Mouse (Mus musculus) midbrain, postnatal 0 days (tissue): ENCODE measurements around the gene Rbl2. TPM values are rescaled to one million over a fixed set of nuclear protein-coding genes. Genes with fewer than 3 reads are reported as not detected.

Experiments
- ATAC-seq: fragments of 200-750 bp; cut with Nextera tagmentation; 2 replicates; pipeline ENCODE4 v1.8.0; 2017; ENCODE audit warnings: moderate number of reproducible peaks, mild to moderate bottlenecking, moderate TSS enrichment, moderate library complexity; ENCODE audit not compliant: low FRiP score
- DNase-seq: peaks from one replicate; pipeline ENCODE4 v3.0.0-alpha.2; 2015; ENCODE audit warnings: low spot score
- H3K27ac ChIP-seq: fragments of 300-500 bp; sonication (generic); 2 replicates; pipeline ENCODE4 v1.5.1; 2014; ENCODE audit warnings: low read depth, mild to moderate bottlenecking, low read length, mixed read lengths
- H3K27me3 ChIP-seq: fragments of 300-500 bp; sonication (generic); 2 replicates; pipeline ENCODE4 v1.6.1; 2014; ENCODE audit warnings: low read length, control low read depth, mixed read lengths; ENCODE audit not compliant: insufficient read depth
- H3K36me3 ChIP-seq: fragments of 300-500 bp; sonication (generic); 2 replicates; pipeline ENCODE4 v1.6.1; 2014; ENCODE audit warnings: low read length, control low read depth, mixed read lengths; ENCODE audit not compliant: insufficient read depth
- H3K4me1 ChIP-seq: fragments of 300-500 bp; sonication (generic); 2 replicates; pipeline ENCODE4 v1.6.1; 2014; ENCODE audit warnings: mild to moderate bottlenecking, control low read depth, antibody characterized with exemption, low read length, mixed read lengths; ENCODE audit not compliant: insufficient read depth
- H3K4me2 ChIP-seq: fragments of 300-500 bp; sonication (generic); 2 replicates; pipeline ENCODE4 v1.6.1; 2014; ENCODE audit warnings: low read depth, mild to moderate bottlenecking, low read length, mixed read lengths; ENCODE audit not compliant: poor library complexity, severe bottlenecking
- H3K4me3 ChIP-seq: fragments of 300-500 bp; sonication (generic); 2 replicates; pipeline ENCODE4 v1.5.1; 2014; ENCODE audit warnings: low read depth, mild to moderate bottlenecking, low read length, moderate library complexity
- H3K9ac ChIP-seq: fragments of 300-500 bp; sonication (generic); replicated peaks from 2 replicates; pipeline ENCODE4 v1.6.1; 2014; ENCODE audit warnings: mild to moderate bottlenecking, low read length, moderate library complexity, mixed read lengths; ENCODE audit not compliant: poor library complexity, severe bottlenecking
- H3K9me3 ChIP-seq: fragments of 300-500 bp; sonication (generic); 2 replicates; pipeline ENCODE4 v1.6.1; 2016; ENCODE audit warnings: low read length, control low read depth
- CTCF ChIP-seq: IDR thresholded peaks from 2 replicates; pipeline ENCODE4 v1.5.1; 2016; ENCODE audit warnings: antibody characterized with exemption, mild to moderate bottlenecking
- WGBS: fragments of 180-500 bp; shearing (Covaris S2); extraction: QIAGEN DNeasy Blood & Tissue Kit; methylation state at CpG from one replicate; pipeline ENCODE4 v1.1.7; 2014; 5-methylcytosine and 5-hydroxymethylcytosine counted together
- polyA plus RNA-seq: library from polyadenylated mRNA; unstranded; fragments of >200 nt; fragmentation: Nextera tagmentation; extraction: Ambion mirVana; gene quantifications from 2 replicates; pipeline ENCODE4 v1.2.1, GENCODE M21; 2015
- total RNA-seq: library from RNA; depleted of rRNA; stranded (reverse); fragments of >200 nt; gene quantifications from 2 replicates; pipeline ENCODE4 v1.2.3, GENCODE M21; 2014

Gene Rbl2
- total and polyA plus RNA-seq, 2 experiments from 2014 or later, result 17.1 to 33.6 TPM

DNA sequence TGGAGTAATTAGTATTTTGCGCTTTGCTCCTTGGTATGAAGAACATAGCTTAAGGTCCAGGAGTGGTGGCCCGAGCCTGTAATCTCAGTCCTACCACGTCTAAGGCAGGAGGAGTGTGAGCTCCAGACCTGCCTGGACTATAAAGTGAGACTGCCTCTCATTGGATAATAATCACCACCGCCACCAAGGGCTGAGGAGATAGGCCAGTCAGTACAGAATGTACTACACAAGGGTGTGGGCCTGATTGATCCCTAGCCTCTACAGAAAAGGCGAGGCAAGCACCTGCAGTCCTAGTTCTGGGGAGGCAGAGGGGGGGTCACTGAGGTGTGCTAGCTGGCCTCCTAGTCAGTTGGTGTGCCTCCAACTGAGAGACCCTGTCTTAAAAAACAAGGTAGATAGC is 44.6 kb downstream of the Rbl2 start:
- Histone ChIP-seq H3K4me1 (no peaks in the 10 kb centered on the region), H3K9ac (no peak overlapping the region), H3K9me3 (no peaks in the 10 kb centered on the region), H3K27me3 (no peaks in the 10 kb centered on the region), H3K27ac (no peak overlapping the region), H3K4me2 (no peak overlapping the region), H3K36me3 (peaks cover 21% of the 10 kb centered on the region), H3K4me3 (no peak overlapping the region)
- WGBS, result 95% methylated on average over 5 of the region's 5 CpGs
- TF ChIP-seq CTCF, result no peak
- ATAC-seq (no peak), DNase-seq (no peak)

DNA sequence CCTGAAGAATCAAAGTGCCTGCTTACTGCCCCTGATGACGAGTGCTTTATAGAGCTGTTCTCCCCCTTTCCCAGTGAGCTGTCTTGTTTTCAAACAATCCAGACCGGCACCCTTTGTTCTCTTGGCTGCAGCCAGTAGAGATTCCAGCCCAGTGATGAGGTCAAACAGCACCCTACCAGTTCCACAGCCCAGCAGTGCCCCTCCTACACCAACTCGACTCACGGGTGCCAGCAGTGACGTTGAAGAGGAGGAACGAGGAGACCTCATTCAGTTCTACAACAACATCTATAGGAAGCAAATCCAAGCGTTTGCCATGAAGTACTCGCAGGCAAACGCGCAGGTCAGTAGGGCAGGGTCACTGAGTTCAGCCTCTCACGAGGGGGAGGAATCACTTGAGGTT is 45.1 kb downstream of the Rbl2 start:
- Histone ChIP-seq H3K36me3 (peaks cover 21% of the 10 kb centered on the region), H3K4me1 (no peaks in the 10 kb centered on the region)
- TF ChIP-seq CTCF, result no peak

DNA sequence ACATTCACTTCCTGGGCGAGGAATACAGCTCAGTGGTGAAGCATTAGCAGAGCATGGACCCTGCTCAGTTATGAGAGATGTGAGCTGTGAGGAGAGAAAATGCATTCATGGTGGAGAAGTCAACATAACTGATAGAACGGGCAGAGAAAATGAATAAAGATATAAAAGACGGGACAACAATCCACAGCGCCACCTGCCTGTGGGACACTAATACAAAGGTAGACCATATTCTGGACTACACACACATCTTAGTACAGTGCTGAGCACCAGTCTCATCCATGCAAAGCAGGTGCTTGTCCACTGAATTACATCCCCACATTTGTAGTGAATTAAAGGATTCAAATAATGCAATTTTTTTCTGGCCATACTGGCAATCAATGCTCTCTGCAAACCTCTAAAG is 47.7 kb downstream of the Rbl2 start:
- Histone ChIP-seq H3K27ac (no peak overlapping the region), H3K4me2 (no peak overlapping the region), H3K9me3 (no peaks in the 10 kb centered on the region), H3K4me3 (no peak overlapping the region), H3K36me3 (peaks cover 30% of the 10 kb centered on the region), H3K4me1 (no peaks in the 10 kb centered on the region), H3K9ac (no peak overlapping the region), H3K27me3 (no peaks in the 10 kb centered on the region)
- peak; percentile 25 for TF ChIP-seq CTCF
- 85% methylated on average over 4 of the region's 4 CpGs for WGBS
- DNase-seq (no peak), ATAC-seq (no peak)

More for the DNA sequence above, 45.1 kb downstream of the Rbl2 start:
- H3K27me3 ChIP-seq, result no peaks in the 10 kb centered on the region
- no peak overlapping the region for H3K4me2 ChIP-seq
- H3K9me3 ChIP-seq, result no peaks in the 10 kb centered on the region
- WGBS, result 80% methylated on average over 11 of the region's 11 CpGs
- H3K27ac ChIP-seq, result no peak overlapping the region
- no peak overlapping the region for H3K4me3 ChIP-seq
- no peak overlapping the region for H3K9ac ChIP-seq
- ATAC-seq, result no peak
- DNase-seq, result no peak

DNA sequence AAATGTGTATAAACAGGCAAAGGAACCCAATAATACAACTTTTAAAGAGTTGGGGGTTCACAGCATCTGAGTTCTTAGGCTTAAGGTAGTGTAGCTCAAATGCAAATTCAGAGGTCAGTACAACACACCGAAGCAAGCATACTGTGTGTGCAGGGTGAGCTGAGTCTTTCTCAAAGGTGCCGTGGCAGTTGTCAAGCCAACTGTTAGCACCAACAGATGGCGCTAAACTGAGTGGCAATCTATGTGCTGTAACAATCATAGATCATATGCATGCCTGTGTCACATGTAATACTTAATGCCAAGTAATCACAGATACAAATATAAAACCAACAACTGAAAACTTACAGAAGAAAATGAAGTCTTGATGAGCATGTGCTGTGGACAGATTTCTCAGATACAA is 48.3 kb downstream of the Rbl2 start:
- WGBS, result 74% methylated on average over 3 of the region's 3 CpGs
- Histone ChIP-seq H3K9ac (no peak overlapping the region), H3K36me3 (peaks cover 35% of the 10 kb centered on the region), H3K4me1 (no peaks in the 10 kb centered on the region), H3K9me3 (no peaks in the 10 kb centered on the region), H3K27ac (no peak overlapping the region), H3K27me3 (no peaks in the 10 kb centered on the region), H3K4me3 (no peak overlapping the region), H3K4me2 (no peak overlapping the region)
- no peak for DNase-seq
- TF ChIP-seq CTCF, result peak; percentile 52
- ATAC-seq, result no peak

DNA sequence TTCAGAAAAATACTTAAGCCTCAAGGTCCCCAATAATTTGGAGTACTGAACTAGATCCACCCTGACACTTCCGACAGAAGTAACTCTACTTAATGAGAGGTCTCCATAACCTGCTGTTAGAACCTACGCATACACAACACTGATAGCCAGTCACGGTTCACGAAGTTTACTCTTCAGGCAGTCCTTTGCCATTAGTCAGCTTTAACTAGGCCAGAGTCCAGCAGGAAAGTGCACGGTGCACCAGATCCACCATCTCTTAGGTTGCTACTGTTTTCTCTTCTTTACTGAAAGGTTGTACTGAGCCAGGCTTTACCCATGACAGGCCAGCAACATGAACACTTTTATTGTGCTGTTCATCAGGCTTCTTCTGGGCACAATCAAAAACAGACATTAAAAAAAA is 54.5 kb downstream of the Rbl2 start:
- Histone ChIP-seq H3K27me3 (no peaks in the 10 kb centered on the region), H3K4me1 (no peaks in the 10 kb centered on the region), H3K4me2 (no peak overlapping the region), H3K4me3 (no peak overlapping the region), H3K36me3 (peaks cover 47% of the 10 kb centered on the region), H3K27ac (no peak overlapping the region), H3K9ac (no peak overlapping the region), H3K9me3 (no peaks in the 10 kb centered on the region)
- ATAC-seq (no peak), DNase-seq (no peak)
- TF ChIP-seq CTCF, result no peak
- WGBS, result 93% methylated on average over 5 of the region's 5 CpGs

DNA sequence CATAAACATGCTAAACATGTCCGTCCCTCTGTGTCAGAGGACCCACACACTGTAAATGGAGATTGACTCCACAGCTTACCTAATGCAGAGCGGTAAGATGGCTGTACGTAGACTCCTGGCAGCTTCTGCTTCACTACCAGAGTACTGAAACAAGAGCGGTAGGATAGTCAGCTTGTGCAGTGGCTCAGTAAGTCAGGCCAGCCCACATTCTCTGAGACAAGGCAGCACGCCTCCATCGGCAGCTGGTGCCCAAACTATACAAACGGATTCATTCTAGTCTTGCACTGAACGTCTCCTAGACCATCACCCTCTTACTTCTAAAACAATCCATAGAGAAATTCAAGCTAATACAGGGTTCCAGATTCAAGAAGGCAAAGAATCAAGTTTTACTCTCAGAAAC is 56.9 kb downstream of the Rbl2 start:
- ATAC-seq, result no peak
- 96% methylated on average over 8 of the region's 8 CpGs for WGBS
- H3K36me3 ChIP-seq, result peaks cover 48% of the 10 kb centered on the region

More for the DNA sequence above, 56.9 kb downstream of the Rbl2 start:
- Histone ChIP-seq H3K9me3 (no peaks in the 10 kb centered on the region), H3K27me3 (no peaks in the 10 kb centered on the region), H3K4me1 (no peaks in the 10 kb centered on the region), H3K4me3 (no peak overlapping the region), H3K4me2 (no peak overlapping the region), H3K9ac (no peak overlapping the region), H3K27ac (no peak overlapping the region)
- TF ChIP-seq CTCF, result no peak
- no peak for DNase-seq
